Mouse (Mus musculus) bone marrow, adult 2 months (tissue): ENCODE measurements around the gene Blmh. TPM values are rescaled to one million over a fixed set of nuclear protein-coding genes. Genes with fewer than 3 reads are reported as not detected.

Experiments used
- H3K27ac ChIP-seq: fragments of 200-500 bp; 2 replicates; pipeline ENCODE4 v1.5.1; 2012; ENCODE audit warnings: low read depth, mild to moderate bottlenecking, control low read depth, inconsistent platforms, low read length; ENCODE audit not compliant: control insufficient read depth, poor library complexity, insufficient read depth
- H3K4me1 ChIP-seq: fragments of 200-500 bp; 2 replicates; pipeline ENCODE4 v1.6.1; 2011; ENCODE audit warnings: low read length; ENCODE audit not compliant: control insufficient read depth, insufficient read depth
- H3K4me3 ChIP-seq: fragments of 200-500 bp; replicated peaks from 2 replicates; pipeline ENCODE3; 2011; ENCODE audit warnings: mild to moderate bottlenecking, low read depth, low read length, control low read depth; ENCODE audit not compliant: control insufficient read depth
- CTCF ChIP-seq: fragments of 200-500 bp; IDR thresholded peaks from 2 replicates; pipeline ENCODE4 v1.5.1; 2011; ENCODE audit warnings: low read length, control low read depth; ENCODE audit not compliant: control insufficient read depth, insufficient read depth
- POLR2A ChIP-seq: fragments of 200-500 bp; IDR thresholded peaks from 2 replicates; pipeline ENCODE4 v1.6.1; 2011; ENCODE audit warnings: low read depth, mild to moderate bottlenecking, control low read depth, low read length, borderline replicate concordance; ENCODE audit not compliant: control insufficient read depth
- WGBS: fragments of 180-500 bp; shearing (Covaris S2); methylation state at CpG from one replicate; pipeline ENCODE4 v1.1.7; 2018; 5-methylcytosine and 5-hydroxymethylcytosine counted together
- polyA plus RNA-seq: library from polyadenylated mRNA; stranded (reverse); fragments of >200 nt; gene quantifications from 2 replicates; pipeline ENCODE4 v1.2.4, GENCODE M21; 2011; ENCODE audit warnings: low replicate concordance; ENCODE audit not compliant: missing spikeins, insufficient read depth, insufficient read length

The Blmh gene
- polyA plus RNA-seq, 1 experiment = 38.4 TPM

DNA sequence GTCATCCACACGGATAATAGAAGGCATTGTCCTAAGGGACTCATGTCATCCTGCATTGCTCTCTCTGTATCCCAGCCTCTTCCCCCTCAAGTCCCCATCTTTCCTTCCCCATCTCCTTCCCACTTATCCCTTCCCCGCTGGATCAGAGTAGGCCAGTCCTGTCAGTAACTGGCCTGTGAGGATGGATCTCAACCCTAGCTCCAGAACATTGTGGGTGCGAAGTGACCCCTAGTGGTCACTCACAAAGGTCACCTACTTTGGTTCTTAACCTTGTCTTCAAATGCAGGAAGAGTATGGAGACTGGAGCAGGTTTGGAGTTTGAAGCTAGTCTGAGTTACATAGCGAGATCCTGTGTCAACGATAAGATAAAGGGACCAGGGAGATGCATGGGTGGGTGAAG, 30.4 kb upstream of the Blmh start:
- TF ChIP-seq POLR2A (no peak), CTCF (peak; percentile 67)

GRCm38 (mm10) chr11:76896360-76896759, 28.2 kb upstream of the Blmh start:
- 80% methylated on average over 6 of the region's 6 CpGs for WGBS

More for the DNA sequence above, 30.4 kb upstream of the Blmh start:
- no peak overlapping the region for H3K27ac ChIP-seq
- H3K4me3 ChIP-seq = no peak overlapping the region
- WGBS = 15% methylated on average over 5 of the region's 5 CpGs
- peaks cover 1% of the 10 kb centered on the region; the same call in 1 of the 2 replicates for H3K4me1 ChIP-seq

GRCm38 (mm10) chr11:76897126-76897525, 27.5 kb upstream of the Blmh start:
- no peak overlapping the region for H3K27ac ChIP-seq
- H3K4me1 ChIP-seq = peaks cover 5% of the 10 kb centered on the region
- H3K4me3 ChIP-seq = no peak overlapping the region
- WGBS = 42% methylated on average over 1 of the region's 1 CpGs
- TF ChIP-seq CTCF (no peak), POLR2A (no peak)

More at GRCm38 (mm10) chr11:76896360-76896759, 28.2 kb upstream of the Blmh start:
- no peak overlapping the region for H3K27ac ChIP-seq
- no peak overlapping the region for H3K4me3 ChIP-seq
- no peak for TF ChIP-seq POLR2A
- TF ChIP-seq CTCF = no peak
- H3K4me1 ChIP-seq = peaks cover 5% of the 10 kb centered on the region

- Histone ChIP-seq H3K4me1 (peaks cover 5% of the 10 kb centered on the region), H3K27ac (no peak overlapping the region), H3K4me3 (no peak overlapping the region)
- 44% methylated on average over 3 of the region's 3 CpGs for WGBS
- no peak for TF ChIP-seq CTCF
- TF ChIP-seq POLR2A = no peak
Measured at GRCm38 (mm10) chr11:76897871-76898270, 26.7 kb upstream of the Blmh start.

- Histone ChIP-seq H3K4me3 (no peak overlapping the region), H3K4me1 (peaks cover 5% of the 10 kb centered on the region), H3K27ac (no peak overlapping the region)
- WGBS = 24% methylated on average over 3 of the region's 3 CpGs
- TF ChIP-seq CTCF = no peak
- no peak for TF ChIP-seq POLR2A
Measured at GRCm38 (mm10) chr11:76898751-76899150, 25.9 kb upstream of the Blmh start.

- Histone ChIP-seq H3K4me3 (no peak overlapping the region), H3K4me1 (peaks cover 5% of the 10 kb centered on the region), H3K27ac (no peak overlapping the region)
- 35% methylated on average over 5 of the region's 5 CpGs for WGBS
- TF ChIP-seq CTCF (peak; percentile 37; the same call in 1 of the 2 replicates), POLR2A (no peak)
Measured at GRCm38 (mm10) chr11:76899758-76900738, 24.6 kb upstream of the Blmh start.

DNA sequence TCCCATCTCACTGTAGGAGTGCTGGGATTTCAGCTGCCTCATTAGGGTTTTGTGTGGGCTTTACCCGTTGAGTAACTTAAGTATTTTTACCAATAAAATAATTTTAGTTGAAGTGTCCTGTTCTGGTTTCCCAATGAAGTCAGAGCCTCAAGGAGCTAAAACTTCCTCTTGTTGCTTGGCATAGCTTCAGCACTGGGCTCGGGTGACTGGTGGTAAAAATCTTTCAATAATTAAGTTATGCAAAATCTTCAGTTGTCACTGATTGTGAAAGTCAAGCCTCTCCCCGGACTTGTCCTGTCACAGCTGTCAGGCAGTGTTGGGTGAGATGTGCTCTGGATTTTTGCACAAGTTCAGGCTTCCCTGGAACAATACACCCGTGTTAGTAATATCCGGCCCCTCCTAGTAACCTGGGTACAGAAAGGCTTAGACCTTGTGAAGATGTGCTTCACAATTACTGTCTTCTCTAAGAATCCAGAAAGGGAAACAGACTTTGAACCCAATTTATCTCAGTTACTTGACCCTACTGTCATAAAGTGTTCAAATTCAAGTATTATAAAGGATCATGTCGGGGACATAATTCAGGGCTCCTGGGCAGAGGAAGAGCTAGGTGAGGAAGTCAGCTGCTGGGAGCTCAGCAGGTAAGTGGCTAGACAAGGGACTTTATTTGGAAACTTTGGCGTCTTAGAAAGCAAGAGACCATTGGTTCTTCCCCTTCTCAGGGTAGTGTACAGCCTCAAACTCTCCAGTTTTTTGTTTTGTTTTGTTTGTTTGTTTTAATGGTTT, 22.8 kb upstream of the Blmh start, which contains the start of gene Tmigd1:
TSS of gene Tmigd1 (plus strand) at position 581 of the 783 bp plus-strand sequence.
- TF ChIP-seq CTCF = no peak
- TF ChIP-seq POLR2A = no peak
- WGBS = 41% methylated on average over 7 of the region's 7 CpGs
- Histone ChIP-seq H3K4me1 (peaks cover 5% of the 10 kb centered on the region), H3K4me3 (no peak within 1 kb of the TSS), H3K27ac (no peak within 1 kb of the TSS)

DNA sequence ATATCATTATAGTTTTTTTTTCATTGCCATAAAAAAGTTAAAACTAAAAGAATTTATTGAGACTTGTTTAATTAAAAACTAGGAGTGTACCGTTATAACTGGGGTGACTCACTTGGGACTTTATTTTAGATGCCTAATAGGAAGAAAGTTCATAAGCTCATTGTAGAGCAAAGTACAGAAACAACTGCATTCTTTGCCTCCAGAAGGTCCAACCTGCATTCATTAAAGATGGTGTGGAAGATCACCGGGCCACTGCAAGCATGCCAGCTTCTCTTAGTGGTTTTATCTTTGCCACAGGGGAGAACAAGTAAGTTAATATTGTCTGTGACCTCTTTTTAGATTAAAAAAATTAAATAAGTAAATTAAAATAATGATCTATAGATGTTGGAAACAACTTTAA, 20.3 kb upstream of the Blmh start:
- Histone ChIP-seq H3K4me3 (no peak overlapping the region), H3K27ac (no peak overlapping the region), H3K4me1 (peaks cover 5% of the 10 kb centered on the region)
- WGBS = 83% methylated on average over 2 of the region's 2 CpGs
- TF ChIP-seq POLR2A = no peak
- no peak for TF ChIP-seq CTCF
